Mouse (Mus musculus): Measurements from ENCODE around the gene 1700003E16Rik. TPM values are rescaled to one million over a fixed set of nuclear protein-coding genes. Genes with fewer than 3 reads are reported as not detected.

The 1700003E16Rik gene
- total and polyA plus RNA-seq, 2 experiments from 2014 or later: 10.2 to 12.7 TPM

DNA sequence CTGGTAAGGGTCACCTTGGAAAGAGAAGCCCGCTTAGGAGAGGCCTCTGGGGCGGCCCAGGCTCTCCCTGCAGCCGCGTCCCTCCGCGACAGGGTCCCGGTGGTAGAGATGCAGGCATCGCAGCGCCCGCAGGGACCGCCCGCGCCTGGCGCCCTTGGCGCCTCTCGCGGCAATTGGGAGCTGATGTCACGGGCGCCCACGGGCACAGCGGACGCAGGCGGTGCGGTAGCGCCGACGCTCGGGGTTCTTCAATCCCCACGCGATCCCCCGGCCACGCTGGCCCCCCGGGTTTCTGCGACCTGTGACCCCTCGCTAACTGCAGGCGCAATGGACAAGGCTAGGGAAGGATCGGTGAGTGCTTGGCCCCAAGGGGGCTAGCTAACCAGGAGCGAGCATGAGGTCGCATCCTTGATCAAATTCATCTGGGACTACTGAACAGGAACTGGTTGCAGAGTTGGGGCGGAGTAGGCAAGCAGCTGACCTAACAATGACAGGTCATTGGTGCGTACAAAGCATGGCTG lies 13.9 kb upstream of the 1700003E16Rik start:
- Histone ChIP-seq H3K36me3 (ENCODE audit: insufficient read depth, low read length) (no peaks in the 10 kb centered on the region), H3K27ac (peak overlapping the region; percentile 60; the same call in 1 of the 2 replicates), H3K4me1 (ENCODE audit: insufficient read depth, low read length) (peaks cover 12% of the 10 kb centered on the region; the same call in 1 of the 2 replicates), H3K27me3 (ENCODE audit: insufficient read depth, low read length) (no peaks in the 10 kb centered on the region), H3K9ac (replicated peaks; ENCODE audit: low read length) (peak overlapping the region; percentile 59), H3K4me2 (ENCODE audit: low read depth, low read length) (peak overlapping the region; percentile 65), H3K9me3 (ENCODE audit: low read length) (no peaks in the 10 kb centered on the region), H3K4me3 (ENCODE audit: low read length) (peak overlapping the region; percentile 35)
- no peak for TF ChIP-seq CTCF (IDR thresholded peaks at IDR 0.05; ENCODE audit: low read depth)
- ATAC-seq (peak; percentile 42), DNase-seq (ENCODE audit: low spot score) (peak; percentile 50)
- WGBS: 3% methylated on average over 41 of the region's 41 CpGs

DNA sequence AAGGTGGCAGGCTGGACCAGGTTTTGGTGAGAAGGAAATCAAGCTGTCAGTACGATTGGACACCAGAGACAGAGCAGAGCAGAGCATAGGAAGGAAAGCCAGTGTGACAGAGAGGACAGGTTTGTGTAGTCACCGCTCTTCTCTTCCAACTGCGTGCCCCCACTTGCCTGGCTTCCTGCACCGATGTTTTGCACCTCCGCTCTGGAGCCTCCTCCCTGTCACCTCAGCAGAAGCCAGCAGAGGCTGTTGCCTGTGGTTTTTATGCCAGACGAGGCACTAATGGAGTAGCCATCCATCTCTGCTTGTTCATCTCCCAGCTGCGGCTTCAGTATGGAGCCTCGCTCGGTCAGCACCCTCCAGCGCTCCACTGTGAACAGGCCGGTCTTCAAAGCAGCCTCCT lies 13.3 kb upstream of the 1700003E16Rik start:
- DNase-seq (ENCODE audit: low spot score) (no peak), ATAC-seq (no peak)
- H3K9me3 ChIP-seq (ENCODE audit: low read length): no peaks in the 10 kb centered on the region
- H3K4me1 ChIP-seq (ENCODE audit: insufficient read depth, low read length): peaks cover 9% of the 10 kb centered on the region; the same call in 1 of the 2 replicates
- peak overlapping the region; percentile 65 for H3K4me2 ChIP-seq (ENCODE audit: low read depth, low read length)
- WGBS: 38% methylated on average over 11 of the region's 11 CpGs
- H3K4me3 ChIP-seq (ENCODE audit: low read length): no peak overlapping the region
- H3K9ac ChIP-seq (replicated peaks; ENCODE audit: low read length): no peak overlapping the region; the same call in 1 of the 2 replicates
- no peaks in the 10 kb centered on the region for H3K36me3 ChIP-seq (ENCODE audit: insufficient read depth, low read length)
- TF ChIP-seq CTCF (IDR thresholded peaks at IDR 0.05; ENCODE audit: low read depth): no peak
- peak overlapping the region; percentile 11; the same call in 1 of the 2 replicates for H3K27ac ChIP-seq
- no peaks in the 10 kb centered on the region for H3K27me3 ChIP-seq (ENCODE audit: insufficient read depth, low read length)

DNA sequence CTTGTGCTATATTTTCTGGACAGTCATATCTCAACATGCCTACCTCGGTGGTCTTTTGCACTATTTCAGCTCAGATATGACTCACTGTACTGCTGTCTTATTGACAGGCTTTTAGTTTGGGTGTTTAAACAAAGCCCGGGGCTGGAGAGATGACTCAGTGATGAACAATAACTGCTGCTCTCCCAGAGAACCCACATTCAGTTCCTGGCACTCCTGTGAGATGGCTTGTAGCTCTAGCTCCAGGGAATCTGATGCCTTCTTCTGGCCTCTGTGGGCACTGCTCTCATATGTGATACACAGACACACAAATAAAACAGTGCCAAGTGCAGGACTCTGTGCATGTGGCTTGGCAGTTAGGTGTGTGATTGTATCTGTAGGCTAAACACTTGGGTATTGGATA lies 11.0 kb upstream of the 1700003E16Rik start:
- Histone ChIP-seq H3K27me3 (ENCODE audit: insufficient read depth, low read length) (no peaks in the 10 kb centered on the region), H3K9me3 (ENCODE audit: low read length) (no peaks in the 10 kb centered on the region), H3K4me2 (ENCODE audit: low read depth, low read length) (no peak overlapping the region), H3K4me1 (ENCODE audit: insufficient read depth, low read length) (peaks cover 9% of the 10 kb centered on the region; the same call in 1 of the 2 replicates), H3K27ac (no peak overlapping the region), H3K4me3 (ENCODE audit: low read length) (no peak overlapping the region), H3K9ac (replicated peaks; ENCODE audit: low read length) (no peak overlapping the region), H3K36me3 (ENCODE audit: insufficient read depth, low read length) (0 out of 2 replicates have a peak, but pooled peaks cover 4% of the 10 kb centered on the region)
- TF ChIP-seq CTCF (IDR thresholded peaks at IDR 0.05; ENCODE audit: low read depth): 0 out of 2 replicates have a peak, but pooled peaks have one; percentile 4
- 80% methylated on average over 2 of the region's 2 CpGs for WGBS
- ATAC-seq (no peak), DNase-seq (ENCODE audit: low spot score) (no peak)

DNA sequence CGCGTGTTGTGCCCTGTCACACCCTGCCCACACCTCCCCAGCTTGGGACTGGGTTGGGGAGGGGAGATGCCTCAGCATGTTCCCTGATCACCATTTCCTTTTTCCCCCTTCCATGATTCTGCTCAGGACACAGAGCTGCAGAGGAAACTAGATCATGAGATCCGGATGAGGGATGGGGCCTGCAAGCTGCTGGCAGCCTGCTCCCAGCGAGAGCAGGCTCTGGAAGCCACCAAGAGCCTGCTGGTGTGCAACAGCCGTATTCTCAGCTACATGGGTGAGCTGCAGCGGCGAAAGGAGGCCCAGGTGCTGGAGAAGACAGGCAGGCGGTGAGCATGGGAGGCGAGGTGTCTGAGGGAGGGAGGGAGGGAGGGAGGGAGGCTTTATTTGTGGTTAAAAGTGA lies 10.4 kb upstream of the 1700003E16Rik start:
- no peak for TF ChIP-seq CTCF (IDR thresholded peaks at IDR 0.05; ENCODE audit: low read depth)
- DNase-seq (ENCODE audit: low spot score): no peak
- Histone ChIP-seq H3K4me3 (ENCODE audit: low read length) (no peak overlapping the region), H3K9me3 (ENCODE audit: low read length) (no peaks in the 10 kb centered on the region), H3K9ac (replicated peaks; ENCODE audit: low read length) (no peak overlapping the region), H3K36me3 (ENCODE audit: insufficient read depth, low read length) (0 out of 2 replicates have a peak, but pooled peaks cover 4% of the 10 kb centered on the region), H3K27me3 (ENCODE audit: insufficient read depth, low read length) (no peaks in the 10 kb centered on the region), H3K27ac (no peak overlapping the region), H3K4me2 (ENCODE audit: low read depth, low read length) (no peak overlapping the region), H3K4me1 (ENCODE audit: insufficient read depth, low read length) (peaks cover 9% of the 10 kb centered on the region; the same call in 1 of the 2 replicates)
- WGBS: 74% methylated on average over 9 of the region's 9 CpGs
- ATAC-seq: no peak

DNA sequence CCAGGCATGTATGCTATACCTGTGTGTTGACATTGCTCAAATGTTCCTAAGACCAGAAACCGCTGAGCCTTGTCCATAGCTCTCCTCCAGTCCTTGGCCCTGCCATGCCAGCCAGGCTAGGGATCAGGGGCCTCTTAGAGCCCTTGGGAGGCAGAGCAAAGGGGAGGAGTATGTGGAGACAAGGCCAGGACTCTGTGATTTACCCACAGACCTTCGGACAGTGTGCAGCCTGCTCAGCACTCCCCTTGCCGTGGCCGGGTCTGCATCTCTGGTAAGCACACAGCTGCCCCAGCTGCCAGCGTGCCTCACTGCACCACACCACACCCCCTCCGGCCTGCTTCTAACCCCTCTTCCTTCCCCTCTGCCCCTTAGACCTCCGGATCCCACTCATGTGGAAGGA lies 8.9 kb upstream of the 1700003E16Rik start:
- WGBS: 66% methylated on average over 7 of the region's 7 CpGs
- ATAC-seq (no peak), DNase-seq (ENCODE audit: low spot score) (no peak)
- no peak overlapping the region for H3K4me3 ChIP-seq (ENCODE audit: low read length)
- no peak overlapping the region for H3K27ac ChIP-seq
- no peak for TF ChIP-seq CTCF (IDR thresholded peaks at IDR 0.05; ENCODE audit: low read depth)
- H3K36me3 ChIP-seq (ENCODE audit: insufficient read depth, low read length): 0 out of 2 replicates have a peak, but pooled peaks cover 4% of the 10 kb centered on the region
- no peaks in the 10 kb centered on the region for H3K27me3 ChIP-seq (ENCODE audit: insufficient read depth, low read length)
- no peak overlapping the region for H3K4me2 ChIP-seq (ENCODE audit: low read depth, low read length)
- no peaks in the 10 kb centered on the region for H3K9me3 ChIP-seq (ENCODE audit: low read length)
- H3K4me1 ChIP-seq (ENCODE audit: insufficient read depth, low read length): 0 out of 2 replicates have a peak, but pooled peaks cover 3% of the 10 kb centered on the region
- H3K9ac ChIP-seq (replicated peaks; ENCODE audit: low read length): no peak overlapping the region

DNA sequence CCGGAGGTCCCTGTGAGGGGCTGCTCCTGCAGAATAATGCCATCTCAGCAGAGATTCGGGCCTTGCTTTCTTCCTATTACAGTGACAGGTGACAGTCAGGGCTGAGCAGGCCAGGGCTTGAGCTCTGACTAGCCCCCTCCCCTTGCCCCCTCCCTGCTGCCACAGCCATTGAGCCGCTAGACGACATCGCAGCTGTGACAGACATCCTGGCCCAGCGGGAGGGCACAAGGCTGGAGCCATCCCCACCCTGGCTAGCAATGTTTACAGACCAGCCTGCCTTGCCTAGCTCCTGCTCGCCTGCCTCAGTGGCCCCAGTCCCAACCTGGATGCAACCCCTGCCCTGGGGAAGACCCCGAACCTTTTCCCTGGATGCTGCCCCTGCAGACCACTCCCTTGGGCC lies 4.5 kb upstream of the 1700003E16Rik start:
- no peaks in the 10 kb centered on the region for H3K9me3 ChIP-seq (ENCODE audit: low read length)
- H3K36me3 ChIP-seq (ENCODE audit: insufficient read depth, low read length): 0 out of 2 replicates have a peak, but pooled peaks cover 4% of the 10 kb centered on the region
- WGBS: 25% methylated on average over 8 of the region's 8 CpGs
- no peaks in the 10 kb centered on the region for H3K27me3 ChIP-seq (ENCODE audit: insufficient read depth, low read length)
- H3K27ac ChIP-seq: no peak overlapping the region
- H3K4me2 ChIP-seq (ENCODE audit: low read depth, low read length): no peak overlapping the region
- H3K9ac ChIP-seq (replicated peaks; ENCODE audit: low read length): no peak overlapping the region
- ATAC-seq (no peak), DNase-seq (ENCODE audit: low spot score) (no peak)
- TF ChIP-seq CTCF (IDR thresholded peaks at IDR 0.05; ENCODE audit: low read depth): no peak
- H3K4me1 ChIP-seq (ENCODE audit: insufficient read depth, low read length): no peaks in the 10 kb centered on the region
- no peak overlapping the region for H3K4me3 ChIP-seq (ENCODE audit: low read length)

DNA sequence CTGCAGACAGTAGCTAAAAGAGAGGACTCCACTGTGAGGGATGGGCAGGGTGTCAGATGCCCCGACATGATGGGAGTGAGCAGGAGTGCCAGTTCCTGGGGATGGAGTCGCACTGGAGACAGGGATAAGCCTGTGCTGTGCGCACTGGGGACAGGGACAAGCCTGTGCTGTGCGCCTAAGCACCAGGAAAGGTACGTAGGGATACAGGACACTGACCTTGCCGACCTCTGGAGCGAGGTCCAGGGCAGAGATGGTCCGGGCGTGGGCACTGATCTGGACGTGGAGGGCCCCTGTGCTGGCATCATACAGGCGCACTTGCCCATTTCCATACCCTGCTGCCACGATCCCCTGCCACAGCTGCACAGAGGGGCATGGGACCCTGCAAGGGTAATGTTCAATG lies 3.2 kb upstream of the 1700003E16Rik start:
- no peak for TF ChIP-seq CTCF (IDR thresholded peaks at IDR 0.05; ENCODE audit: low read depth)
- Histone ChIP-seq H3K4me1 (ENCODE audit: insufficient read depth, low read length) (no peaks in the 10 kb centered on the region), H3K27ac (no peak overlapping the region), H3K4me3 (ENCODE audit: low read length) (no peak overlapping the region), H3K9me3 (ENCODE audit: low read length) (no peaks in the 10 kb centered on the region), H3K36me3 (ENCODE audit: insufficient read depth, low read length) (0 out of 2 replicates have a peak, but pooled peaks cover 4% of the 10 kb centered on the region), H3K4me2 (ENCODE audit: low read depth, low read length) (no peak overlapping the region), H3K9ac (replicated peaks; ENCODE audit: low read length) (no peak overlapping the region), H3K27me3 (ENCODE audit: insufficient read depth, low read length) (no peaks in the 10 kb centered on the region)
- ATAC-seq (no peak), DNase-seq (ENCODE audit: low spot score) (no peak)
- 86% methylated on average over 12 of the region's 12 CpGs for WGBS
